Mouse (Mus musculus): Measurements from ENCODE around the gene Tmem63c. TPM values are rescaled to one million over a fixed set of nuclear protein-coding genes. Genes with fewer than 3 reads are reported as not detected.

Gene Tmem63c
- total RNA-seq (2023): not detected

DNA sequence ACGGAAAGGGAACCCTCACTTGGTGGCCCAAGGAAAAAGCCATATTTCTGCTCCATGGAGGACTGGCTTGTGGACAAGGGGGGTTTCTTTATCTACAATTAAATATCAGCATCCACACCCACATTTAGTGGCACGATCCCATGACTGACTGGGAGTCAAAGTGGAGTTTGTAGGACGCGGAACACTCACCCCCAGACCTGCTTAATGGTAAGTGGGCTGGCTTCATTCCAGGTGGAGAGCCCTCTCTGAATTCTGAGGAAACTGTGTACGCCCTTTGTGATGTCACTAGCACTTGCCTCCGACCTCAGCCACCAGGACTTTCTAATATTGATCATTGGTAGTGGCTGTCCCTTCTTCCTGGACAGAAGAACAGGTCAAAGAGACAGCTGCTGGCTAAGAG lies at the start of gene Tmem63c:
Gene Tmem63c, plus strand, starts transcription at position 301 of the 400 bp plus-strand sequence.

DNA sequence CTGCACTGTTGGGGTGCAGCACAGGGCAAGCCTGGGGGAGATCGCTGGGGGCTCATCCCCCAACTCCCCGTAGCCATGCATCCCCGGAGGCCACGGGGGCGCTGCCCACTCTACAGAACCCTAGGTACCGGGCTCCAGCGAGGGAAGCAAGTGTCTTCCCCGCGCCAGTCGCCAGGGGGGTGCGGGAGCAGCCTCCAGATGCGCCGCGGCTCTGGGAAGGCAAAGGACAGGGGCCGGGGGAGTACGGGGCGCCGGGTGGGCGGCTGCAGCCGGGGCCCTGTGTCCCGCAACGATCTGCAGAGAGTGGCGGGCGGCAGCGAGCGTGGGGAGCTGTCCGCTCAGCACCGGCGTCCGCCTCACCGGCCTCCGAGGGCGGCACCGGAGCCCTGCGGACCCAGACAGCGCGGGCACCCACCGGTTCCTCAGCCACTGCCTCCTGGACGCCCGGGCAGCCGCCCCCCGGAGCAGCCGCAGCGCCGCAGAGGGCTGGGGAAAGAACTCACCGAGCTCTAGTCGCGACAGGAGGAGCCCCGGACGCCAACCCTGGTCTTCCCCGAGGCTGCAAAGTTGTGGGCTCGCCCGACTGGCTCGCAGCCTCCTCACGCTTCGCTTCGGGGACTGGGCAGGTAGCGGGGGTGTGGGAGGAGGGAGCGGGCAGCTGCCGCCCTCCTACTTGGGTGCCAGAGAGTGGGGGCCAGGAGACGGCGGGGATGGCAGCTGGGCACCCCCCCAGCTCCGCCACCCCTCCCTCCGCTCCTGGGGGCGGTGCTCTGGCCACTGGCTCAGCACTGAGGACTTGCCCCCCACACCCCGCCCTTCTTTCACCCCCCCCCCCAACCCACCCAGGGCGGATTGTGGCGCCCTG lies 31.0 kb upstream of the Tmem63c start, which contains the start of gene Zdhhc22:
Gene Zdhhc22, minus strand, starts transcription at position 541 of the 865 bp plus-strand sequence.

DNA sequence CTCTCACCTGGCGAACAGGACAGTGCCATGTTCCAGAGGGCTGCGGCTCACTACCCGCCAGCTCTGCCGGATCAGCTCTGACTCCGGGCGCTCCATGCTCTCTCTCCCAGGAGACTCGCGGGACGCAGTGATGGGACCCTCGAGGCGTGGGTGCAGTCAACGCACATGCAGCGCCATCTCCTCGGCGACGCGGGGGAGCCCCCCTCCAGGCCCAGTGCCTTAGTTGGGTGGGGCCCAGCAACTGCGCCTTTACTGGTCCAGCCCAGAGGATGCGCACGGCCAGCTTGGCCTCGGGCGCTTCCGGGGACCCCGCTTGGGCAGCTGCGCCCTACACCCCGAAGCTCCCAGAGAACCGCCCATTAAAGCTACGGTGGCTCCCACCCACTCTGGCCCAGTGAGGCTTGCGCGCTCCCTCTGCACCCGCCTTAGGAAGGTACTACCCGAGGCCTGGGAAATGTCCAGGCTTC lies 81.1 kb downstream of the Tmem63c start, which contains the start of gene Ngb:
Gene Ngb, minus strand, starts transcription at position 375 of the 467 bp plus-strand sequence.

Other genes starting within 250 kb of the Tmem63c start
- gene Irf2bpl, start 136.5 kb upstream of the Tmem63c start, total RNA-seq (2023): 1 to 10 TPM; 3.2 to 3.7 TPM
- gene Cipc, start 74.3 kb upstream of the Tmem63c start, total RNA-seq (2023): 1 to 10 TPM; 6.5 to 7.5 TPM
- not detected for gene Zdhhc22, start 30.9 kb upstream of the Tmem63c start, total RNA-seq (2023)
- not detected for gene Ngb, start 81.2 kb downstream of the Tmem63c start, total RNA-seq (2023)
- gene Gstz1, start 125.8 kb downstream of the Tmem63c start, total RNA-seq (2023): 10 to 100 TPM; 10.7 to 10.8 TPM
- gene Pomt2, start 126.6 kb downstream of the Tmem63c start, total RNA-seq (2023): 1 to 10 TPM; 2.9 to 3.0 TPM
- gene Samd15, start 178.4 kb downstream of the Tmem63c start, total RNA-seq (2023): under 1 TPM; 0.28 to 0.51 TPM
- 1 to 10 TPM; 9.5 to 9.9 TPM for gene Tmed8, start 179.1 kb downstream of the Tmem63c start, total RNA-seq (2023)
- gene Noxred1, start 217.4 kb downstream of the Tmem63c start, total RNA-seq (2023): 1 to 10 TPM; 1.7 to 2.0 TPM
- gene Vipas39, start 244.9 kb downstream of the Tmem63c start, total RNA-seq (2023): 10 to 100 TPM; 28.3 to 30.0 TPM
- gene Ahsa1, start 245.1 kb downstream of the Tmem63c start, total RNA-seq (2023): 10 to 100 TPM; 75.1 to 81.8 TPM